Mouse (Mus musculus): ENCODE measurements at regions not wholly inside any gene's neighbourhood (a gene's known extent, or its start where the extent isn't known, plus 50 kb on each side); places are given as distances from the start of the nearest gene placed in this dataset.

DNA sequence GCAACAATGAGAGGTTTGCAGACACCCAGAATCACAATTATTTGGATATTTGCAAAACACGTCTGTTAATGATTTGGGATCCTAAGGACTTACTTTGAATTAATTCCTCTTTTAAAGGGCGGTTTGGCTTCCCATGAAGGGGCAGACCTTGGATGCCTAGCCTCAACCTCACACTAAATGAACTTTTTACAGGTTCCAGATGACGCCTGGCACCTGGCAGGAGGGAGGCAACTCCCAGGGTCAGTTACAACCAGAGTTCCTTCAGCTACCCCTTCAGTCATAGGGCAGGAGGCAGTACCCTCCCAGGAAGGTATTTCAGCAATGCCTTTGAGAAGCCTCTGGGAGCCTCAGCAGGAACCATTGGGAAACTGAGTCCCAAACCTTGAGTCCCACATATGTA is 57.9 kb upstream of the Stx18 start:
- no peak for DNase-seq (ENCODE audit: low spot score)

DNA sequence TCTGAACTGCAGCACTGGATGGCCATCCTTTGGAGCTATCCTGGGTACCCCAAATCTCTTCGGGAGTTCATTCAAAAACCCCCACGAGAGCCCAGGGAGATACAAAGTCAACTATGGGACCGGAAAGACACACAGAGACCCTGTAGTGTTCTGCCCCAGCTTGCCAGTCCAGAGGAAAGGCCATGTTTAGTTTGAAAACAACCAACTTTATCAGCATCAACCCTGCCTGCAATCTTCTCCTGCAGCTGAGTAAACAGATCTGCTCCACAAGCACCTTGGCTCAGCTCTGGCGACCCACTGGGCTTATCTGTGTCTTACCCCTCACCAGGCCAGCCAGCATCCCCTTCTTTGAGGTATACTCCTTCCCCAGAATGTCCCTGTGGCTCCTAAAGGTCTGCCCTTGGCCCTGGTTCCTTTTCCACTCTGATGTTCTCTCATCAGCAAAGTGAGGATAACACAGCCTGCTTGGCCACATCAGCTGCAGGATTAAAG is 61.6 kb upstream of the Stx18 start:
- no peak for DNase-seq (ENCODE audit: low spot score)

DNA sequence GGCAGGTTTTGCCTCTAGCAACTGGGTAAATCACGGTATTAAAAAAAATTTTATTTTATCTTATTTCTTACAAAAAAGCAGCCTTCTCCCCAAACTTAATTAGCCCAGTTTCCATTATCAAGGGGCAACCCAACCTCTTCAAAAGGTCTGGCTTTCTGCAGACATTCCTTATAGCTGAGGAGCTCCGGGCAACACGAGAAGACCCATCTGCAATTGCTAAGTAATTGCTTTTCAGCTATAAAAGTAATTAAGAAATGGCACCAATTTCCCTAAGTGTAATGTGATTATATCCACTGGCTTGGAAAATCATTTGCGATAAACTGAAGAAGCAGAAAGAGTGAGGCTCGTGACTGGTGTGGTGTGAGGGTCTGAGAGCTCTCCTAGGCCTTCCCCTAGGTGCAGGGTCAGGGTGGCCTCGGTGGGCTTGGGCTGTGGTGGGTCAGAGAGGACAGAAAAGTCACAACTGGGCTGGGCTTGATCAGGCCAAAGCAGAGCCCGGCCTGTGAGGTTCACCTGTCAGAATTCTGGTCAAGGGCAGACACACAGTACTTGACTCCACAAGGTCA is 65.5 kb upstream of the Stx18 start:
- no peak for DNase-seq (ENCODE audit: low spot score)

DNA sequence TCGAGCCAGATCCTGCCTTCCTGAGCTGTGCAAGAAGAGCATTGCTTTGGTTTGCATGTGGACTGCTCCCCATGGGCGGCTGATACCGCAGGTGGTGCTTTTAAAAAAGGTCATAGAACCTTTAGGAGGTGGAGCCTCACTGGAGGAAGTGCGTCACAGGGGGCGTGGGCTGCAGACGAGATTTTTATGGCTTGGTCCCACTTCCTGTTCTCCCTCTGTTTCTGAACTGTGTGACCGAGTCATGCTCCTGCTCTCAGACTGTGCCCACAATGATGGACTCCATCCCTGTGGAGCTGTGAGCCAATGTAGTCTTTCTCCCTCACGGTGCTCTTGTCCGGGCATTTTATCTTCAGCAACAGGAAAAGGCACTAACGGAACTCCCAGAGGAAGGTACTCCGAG is 66.8 kb upstream of the Stx18 start:
- DNase-seq (ENCODE audit: low spot score): no peak

DNA sequence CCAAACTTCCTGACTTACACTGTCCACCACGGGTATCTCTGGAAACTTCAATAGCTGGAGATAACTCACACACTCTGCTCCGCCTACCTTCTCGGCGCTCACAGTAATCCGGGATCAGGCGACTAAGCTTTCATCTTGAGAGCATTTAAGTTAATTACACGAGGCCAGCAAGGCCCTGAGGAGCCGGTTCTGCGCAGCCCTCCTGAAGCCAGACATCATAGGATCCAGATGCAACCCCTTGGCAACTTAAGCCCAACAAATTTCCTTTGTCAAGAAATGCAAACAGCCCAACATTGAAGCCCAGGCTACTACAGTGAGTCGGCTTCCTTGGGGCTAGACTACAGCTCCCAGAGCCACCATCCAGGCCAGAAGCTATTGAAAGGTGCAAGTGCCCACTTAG is 69.9 kb upstream of the Stx18 start:
- DNase-seq (ENCODE audit: low spot score): no peak

DNA sequence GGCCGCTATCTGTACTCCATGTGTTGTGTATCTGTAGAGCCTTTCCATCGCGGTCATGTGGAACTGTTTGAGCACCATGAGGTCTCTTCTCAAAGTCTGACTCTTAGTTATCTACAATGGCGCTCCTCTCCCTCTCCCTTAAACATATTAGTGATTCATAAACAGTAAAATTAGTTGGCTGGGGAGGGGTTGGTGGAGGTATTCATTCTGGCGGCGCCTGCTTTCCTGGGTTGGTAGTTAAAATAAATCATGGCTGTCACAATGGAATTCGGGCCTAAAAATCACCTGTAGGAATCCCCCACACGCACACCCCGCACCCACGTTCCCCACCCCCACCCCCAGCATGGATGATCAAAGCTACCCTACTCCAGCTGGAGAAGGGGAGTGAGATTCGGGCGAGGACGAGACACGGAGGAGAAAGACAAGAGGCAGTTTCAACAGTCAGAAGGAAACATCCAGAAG is 70.6 kb upstream of the Stx18 start:
- DNase-seq (ENCODE audit: low spot score): no peak

DNA sequence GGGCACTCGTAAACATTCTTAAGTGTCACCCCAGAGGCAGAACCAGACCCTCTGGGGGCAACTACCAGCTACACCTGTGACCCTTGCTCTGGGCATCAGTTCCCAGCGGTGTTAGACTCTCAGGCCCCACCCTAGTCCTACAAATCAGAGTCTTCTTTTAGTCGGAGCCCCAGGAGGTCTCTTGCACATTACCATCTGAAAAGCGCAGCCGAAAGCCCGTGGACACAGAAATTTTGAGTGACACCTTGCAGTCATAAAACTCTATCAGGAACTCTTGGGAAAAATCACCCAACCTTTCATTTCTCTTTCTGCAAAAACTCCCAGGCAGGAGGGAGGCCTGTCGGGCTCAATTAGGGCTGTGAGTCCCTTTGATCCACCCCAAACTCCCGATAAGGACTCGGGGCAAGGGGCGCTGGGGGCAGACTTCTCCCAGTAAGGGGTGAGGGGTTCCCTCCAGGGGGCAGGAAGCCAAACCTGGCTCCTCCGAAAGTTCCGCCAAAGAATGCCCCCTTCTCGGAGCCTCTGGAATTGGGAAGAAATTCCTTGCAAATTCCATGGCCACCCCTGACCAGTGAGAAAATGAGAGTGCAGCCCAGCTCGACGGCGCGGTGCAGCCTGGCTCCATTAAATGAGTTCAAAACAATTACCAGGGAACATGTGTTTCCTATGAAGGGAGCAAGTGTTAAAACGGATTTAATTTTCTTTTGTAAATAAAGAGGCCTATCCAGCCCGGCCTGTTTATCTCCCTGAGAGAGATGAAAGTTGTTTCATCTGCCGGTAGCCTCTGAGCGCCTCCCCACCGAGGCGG is 71.2 kb upstream of the Stx18 start:
- no peak for DNase-seq (ENCODE audit: low spot score)

DNA sequence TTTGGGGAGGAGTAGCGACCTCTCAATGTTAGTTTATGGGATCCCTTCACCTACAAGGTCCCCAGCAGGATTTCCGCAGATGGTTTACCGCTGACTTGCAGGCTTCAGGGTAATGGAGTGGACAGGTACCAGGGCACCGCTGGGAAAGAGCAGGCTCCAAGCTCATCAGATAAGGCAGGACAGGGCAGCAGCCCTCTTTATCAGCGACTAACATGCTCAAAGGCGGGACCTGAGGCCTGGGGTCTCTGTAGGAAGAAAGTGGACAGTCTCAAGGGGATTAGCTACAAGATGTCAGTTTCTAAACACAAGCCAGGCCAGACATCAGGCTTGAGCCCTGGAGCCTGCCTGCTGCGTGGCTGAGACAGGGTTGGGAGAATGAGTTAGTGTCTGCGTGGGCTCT is 74.9 kb upstream of the Stx18 start:
- no peak for DNase-seq (ENCODE audit: low spot score)

DNA sequence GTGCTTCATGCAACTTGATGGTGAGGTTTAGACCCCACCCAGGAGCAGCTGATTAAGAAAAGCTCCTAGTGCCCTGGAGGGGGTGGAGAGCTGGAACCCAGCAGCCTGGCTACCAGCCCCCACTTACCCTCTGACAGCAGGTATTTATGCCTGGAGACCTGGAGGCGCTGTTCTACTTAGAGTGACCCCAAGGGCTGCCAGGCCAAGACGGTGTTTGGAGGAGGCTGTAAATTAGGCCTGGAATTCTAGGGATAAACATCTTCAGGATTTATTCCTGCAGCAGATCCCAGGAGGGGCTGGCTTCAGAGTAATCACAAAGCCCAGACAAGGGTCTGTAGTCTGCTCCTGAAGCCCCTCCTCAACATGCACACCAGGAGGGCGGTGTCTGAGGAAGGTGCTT is 76.0 kb upstream of the Stx18 start:
- no peak for DNase-seq (ENCODE audit: low spot score)

DNA sequence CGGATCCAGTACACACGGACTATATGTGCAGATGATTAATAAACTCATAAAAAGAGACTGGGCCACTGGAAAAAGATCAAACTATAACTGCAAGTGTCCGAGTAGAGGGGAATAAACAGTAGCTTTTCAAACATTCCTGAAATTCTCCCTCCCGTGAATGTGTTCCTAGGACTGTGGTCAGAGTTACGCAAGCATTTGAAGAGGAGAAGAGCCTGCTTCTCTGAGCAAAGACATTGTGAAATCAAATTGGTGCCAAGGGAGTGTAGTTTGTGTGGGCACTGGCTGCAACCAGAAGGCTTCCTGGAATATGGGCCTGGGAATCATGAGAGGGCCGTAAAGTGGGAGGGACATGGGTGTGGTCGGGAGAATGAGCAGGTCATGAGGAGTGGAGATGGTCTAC is 78.3 kb upstream of the Stx18 start:
- DNase-seq (ENCODE audit: low spot score): no peak

DNA sequence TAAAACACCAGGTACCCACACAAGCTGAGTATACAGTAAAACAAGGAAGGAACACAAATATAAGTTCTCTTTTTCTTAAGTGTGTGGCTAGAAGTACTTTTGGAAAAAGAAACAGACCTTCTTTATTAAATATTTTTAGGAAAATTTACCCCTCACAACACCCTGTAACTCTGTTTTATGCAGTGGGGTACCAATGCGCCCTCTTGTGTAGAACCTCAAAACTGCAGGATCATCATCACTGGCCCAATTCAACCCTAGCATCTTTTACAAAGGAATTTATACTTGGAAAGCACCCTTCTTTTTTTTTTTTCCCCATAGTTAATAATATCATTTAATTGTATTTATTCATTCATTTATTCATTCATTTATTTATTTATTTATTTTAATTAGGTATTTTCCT is 86.4 kb upstream of the Stx18 start:
- no peak for DNase-seq (ENCODE audit: low spot score)

DNA sequence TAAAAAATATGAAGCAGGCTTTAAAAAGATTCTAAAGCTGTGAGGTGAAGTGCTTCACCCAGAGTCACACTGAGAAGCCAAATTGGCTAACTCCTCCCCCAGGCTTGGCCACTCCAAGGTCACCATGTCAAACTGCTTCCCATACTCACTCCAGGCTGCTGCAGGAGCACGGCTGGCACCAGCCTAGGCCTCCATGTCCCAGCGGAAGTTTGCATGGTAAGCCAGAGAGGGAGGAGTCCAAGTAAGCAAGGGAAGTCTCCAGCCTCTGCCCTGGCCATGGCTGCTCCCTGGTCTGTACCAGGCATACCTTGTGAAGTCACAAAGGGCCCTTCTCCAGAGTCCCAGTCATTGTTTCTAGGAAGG is 105.8 kb upstream of the Stx18 start:
- DNase-seq (ENCODE audit: low spot score): no peak

DNA sequence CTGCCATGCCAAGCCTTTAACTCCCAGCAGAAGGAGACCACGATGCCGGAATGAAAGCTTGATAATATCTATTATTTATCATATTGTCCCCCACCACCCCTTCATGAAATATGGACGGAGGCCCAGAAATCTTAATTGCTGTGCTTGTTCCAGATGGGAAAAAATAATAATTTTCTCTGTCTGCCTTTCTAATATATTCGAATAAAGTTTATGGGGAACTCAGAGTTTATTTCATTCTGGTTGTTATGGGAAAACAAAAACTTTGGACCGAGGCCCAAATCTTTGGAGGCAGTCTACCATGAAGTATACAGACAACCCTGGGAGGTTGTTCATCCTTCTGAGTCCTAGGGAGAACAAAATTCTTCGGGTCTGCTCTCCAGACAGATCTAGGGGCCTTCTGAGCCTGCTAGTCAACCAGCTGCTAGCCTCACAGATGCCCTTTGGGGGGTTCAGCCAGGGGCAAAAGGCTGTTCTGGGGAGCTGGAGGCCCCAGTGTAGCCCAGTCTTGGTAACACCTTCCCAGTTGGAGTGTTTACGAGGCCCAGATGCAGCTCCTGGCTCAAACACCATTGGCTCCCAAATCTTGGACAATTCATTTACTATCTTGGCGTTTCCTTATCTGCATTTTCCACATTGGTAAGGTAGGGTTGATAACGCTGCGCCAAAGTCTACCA is 106.3 kb upstream of the Stx18 start:
- no peak for DNase-seq (ENCODE audit: low spot score)

DNA sequence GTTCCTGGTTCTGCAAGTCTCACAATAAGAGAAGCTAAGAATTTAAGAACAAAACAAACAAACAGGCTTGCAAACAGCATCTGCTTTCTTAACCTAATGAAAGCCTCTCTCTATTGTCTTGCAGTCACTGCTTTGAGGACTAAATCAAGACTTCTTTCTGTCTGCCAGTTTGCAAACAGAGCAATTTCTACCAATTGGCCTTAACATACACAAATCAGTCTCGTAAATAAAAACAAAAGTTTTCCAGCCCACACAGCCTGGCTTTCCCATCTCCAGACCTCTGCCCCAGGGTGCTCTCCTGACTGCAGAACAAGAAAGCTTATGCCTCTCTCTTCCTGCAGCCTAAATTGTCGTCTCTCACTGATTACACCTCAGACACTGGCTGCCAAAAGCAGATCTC is 96.1 kb upstream of the Msx1 start:
- DNase-seq (ENCODE audit: low spot score): no peak

DNA sequence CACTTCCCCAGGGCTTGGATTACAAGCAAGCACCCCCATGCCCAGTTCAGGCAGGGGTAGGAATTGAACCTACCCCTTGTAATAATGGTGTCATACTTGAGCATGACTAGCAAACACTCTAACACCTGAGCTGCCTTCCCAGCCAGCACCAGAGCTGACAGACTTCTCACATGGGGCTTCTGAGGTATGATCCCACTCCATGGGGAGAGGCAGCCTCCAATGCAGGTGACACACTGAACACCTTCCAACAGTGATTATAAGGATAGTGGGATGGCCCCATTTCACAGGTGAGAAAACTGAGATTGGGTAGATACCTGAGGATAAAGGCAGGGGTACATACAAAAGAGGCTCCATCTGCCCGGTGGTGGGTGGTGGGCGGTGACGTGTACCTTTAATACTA is 94.7 kb upstream of the Msx1 start:
- DNase-seq (ENCODE audit: low spot score): no peak

DNA sequence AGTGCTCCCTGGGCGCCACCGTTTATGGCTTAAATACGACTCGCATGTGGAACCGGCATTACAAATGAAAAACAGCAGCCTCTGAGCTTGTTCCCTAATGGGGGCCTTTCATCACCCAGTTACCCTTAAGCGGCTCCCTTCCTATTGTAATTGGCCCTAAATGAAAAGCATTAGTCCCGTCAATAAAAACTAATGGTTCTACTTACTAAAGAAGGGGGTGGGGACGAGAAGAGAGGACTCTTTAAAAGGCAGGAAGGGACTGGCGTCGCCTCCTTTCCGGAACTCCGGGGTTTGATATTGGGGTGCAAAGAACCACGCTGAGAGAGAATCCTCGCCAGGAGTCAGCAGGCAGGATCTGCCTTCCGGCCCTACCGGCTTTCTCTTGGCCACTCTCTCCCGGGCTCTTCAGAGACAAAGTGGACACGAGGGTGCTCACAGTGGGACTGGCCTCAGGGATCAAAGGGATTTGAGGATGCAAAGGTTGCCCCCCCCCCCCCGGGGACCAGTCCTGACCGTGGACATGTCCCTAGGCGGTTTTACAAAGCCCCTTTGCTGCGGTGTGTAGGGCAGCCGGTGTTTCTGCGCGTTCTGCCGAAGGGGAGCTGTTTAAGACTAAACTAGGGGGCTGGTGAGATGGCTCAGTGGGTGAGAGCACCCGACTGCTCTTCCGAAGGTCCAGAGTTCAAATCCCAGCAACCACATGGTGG is 93.8 kb upstream of the Msx1 start:
- DNase-seq (ENCODE audit: low spot score): no peak

DNA sequence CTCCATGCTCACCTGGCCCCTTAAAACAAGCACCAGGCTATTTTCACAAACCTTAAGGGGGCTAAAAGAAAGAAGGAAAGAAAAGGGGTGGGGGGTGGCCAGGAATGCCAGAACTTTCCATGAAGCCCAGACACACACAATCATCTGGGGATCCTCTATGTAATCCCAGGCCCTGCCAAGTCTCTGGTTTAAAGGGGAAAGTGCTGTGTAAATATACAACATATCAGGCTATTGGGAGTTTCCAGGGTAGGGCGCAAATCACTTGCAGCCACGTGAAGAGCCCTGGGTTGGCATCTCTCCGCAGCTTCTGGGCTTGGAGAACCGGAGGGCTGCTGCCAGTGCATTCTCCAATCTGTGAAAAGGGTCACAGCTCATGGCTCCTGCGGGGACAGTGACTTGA is 92.8 kb upstream of the Msx1 start:
- no peak for DNase-seq (ENCODE audit: low spot score)

DNA sequence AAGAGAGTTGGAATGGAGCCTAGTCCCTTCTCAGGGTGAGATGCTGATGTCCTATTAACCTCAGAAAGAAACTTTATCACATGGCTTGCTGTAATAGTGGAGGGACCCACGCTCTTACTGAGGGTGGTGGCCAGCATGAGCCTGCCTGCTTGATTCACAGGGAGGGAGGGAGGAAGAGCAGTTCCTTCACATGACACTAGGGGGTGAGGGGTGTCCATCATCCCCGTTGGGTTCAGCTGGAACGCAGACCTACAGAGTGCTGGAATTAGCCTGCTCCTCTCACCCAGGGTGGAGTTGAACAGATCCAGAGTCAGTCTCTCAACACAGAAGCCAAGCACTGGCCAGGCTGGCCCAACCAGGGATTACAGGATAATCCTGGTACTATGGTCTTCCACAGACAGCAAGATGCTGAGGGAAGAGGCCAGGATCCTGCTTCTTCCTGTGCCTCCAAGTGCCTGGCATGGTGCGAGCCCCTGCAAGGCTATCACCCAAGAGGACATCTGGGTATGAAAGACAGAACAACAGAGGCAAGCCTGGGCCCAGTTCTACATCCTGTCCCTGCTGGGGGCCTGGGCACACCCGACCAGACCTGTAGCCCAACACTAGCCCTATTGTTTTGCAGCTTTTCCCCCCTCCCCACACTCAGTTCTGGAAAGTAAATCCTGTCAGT is 80.4 kb upstream of the Msx1 start:
- DNase-seq (ENCODE audit: low spot score): no peak

DNA sequence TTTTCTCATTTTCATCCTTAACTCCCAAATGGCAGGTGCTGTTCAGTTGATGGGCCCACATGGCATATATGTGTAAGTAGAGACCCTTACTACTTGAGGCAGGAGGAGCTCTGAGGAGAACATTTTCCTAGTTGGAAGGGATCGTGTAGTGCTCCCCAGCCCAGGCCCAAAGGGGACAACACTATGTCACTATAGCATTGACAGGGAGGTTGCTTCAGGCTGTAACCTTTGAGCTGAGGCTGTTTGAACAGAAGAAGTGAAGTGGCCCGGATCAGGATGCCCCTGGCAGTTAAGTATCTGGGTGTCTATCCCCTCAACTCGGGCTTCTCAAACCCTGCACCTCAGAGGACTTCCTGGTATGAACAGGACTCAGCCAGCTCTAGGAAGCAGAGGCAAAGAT is 79.5 kb upstream of the Msx1 start:
- no peak for DNase-seq (ENCODE audit: low spot score)

DNA sequence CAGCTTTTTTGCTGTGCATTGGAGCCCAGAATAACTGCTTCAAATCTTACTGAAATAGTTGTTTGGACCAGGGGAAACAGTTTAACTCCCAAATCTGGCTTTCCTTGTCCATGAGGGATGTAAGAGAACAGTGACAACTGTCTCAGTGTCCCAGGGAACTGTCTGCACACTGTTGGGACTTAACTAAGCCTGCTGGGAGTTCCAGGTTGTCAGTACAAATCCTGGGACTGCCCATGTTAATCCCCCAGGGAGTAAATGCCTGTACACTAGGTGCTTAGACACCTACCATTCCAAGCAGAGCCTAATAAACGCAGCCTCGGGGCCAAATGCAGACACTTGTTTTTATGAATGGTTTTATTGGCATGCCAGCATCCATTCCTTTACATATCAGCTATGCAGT is 78.4 kb upstream of the Msx1 start:
- no peak for DNase-seq (ENCODE audit: low spot score)

DNA sequence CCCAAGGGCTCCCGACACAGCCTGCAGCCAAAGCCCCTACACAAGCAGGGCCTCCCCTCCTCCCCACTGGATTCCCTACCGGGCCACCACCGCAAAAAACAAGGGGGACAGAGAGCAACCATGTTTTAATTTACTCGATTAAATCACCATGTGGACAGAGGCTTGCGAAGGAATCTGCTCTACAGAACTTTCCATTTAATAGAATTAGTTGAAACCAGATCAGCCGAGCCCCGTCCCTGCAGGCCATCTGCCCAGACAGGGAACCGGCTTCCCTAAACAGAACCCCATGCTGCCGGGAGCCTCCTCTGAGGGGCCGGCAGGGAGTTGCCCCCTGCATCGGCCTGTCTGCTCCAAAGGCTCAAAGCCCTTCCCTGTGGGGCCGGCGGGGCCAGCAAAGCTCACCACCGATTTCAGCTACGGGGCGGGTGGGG is 77.5 kb upstream of the Msx1 start:
- DNase-seq (ENCODE audit: low spot score): no peak

DNA sequence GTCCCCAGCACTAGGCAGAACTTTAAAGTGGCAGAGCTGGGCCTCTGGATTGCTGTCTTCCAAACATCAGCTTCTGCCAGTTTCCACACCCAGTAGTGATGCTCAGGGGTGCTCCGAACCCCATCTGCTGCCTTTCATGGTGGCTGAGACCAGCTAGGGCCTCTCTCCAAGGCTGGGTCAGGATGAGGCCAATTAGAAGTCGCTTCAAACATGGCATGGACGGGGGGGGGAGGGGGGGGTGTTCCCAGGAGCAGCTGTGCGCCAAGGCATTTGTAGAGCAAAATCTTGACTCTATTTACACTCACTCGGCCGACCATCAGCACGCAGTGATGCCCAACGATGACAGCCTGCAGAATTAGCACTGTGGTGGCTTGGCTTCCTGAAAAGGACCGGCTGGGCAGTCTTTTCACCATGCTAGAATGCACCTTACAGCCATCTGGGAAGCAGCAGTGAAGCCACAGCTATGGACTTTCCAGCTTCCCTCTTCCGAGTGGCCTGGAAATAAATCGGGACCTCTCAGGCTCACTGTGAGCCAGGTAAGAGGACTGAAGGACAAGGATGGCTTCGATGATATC is 73.7 kb upstream of the Msx1 start:
- no peak for DNase-seq (ENCODE audit: low spot score)

All from testis, postnatal 10 days (tissue).